Mouse (Mus musculus) small intestine, adult 2 months (tissue): ENCODE results near the gene Ocel1.

Experiments used
- CTCF ChIP-seq: fragments of 200-500 bp; IDR thresholded peaks from 2 replicates; pipeline ENCODE4 v1.5.1; 2012; ENCODE audit warnings: low read depth, mild to moderate bottlenecking, control low read depth, inconsistent platforms, low read length, moderate library complexity, mixed read lengths; ENCODE audit not compliant: insufficient replicate concordance, insufficient read length; ENCODE audit errors: extremely low read depth
- POLR2A ChIP-seq: fragments of 200-500 bp; IDR thresholded peaks from 2 replicates; pipeline ENCODE4 v1.6.1; 2012; ENCODE audit warnings: low read depth, mild to moderate bottlenecking, control low read depth, inconsistent platforms, low read length, moderate library complexity

DNA sequence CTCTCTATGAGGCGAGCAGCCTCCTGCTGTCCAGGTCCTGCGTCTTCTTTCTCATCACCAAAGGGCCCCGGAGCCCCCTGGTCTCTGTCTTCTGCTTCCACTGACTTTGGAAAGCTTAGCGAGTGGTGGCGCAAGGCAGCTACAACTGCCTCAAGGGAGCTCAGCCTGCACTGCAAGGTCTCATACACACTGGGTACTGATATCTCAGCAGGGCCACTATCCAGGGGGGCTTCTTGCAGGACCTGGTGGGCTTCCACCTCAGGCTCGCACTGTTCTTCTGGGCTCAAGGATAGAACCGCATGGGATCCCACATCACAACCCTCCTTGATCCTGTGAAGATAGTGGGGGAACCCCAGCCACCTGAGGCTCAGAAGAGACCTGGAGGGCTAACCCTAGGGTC lies 23.4 kb downstream of the Ocel1 start:
- TF ChIP-seq CTCF, result no peak
- no peak for TF ChIP-seq POLR2A
